Mouse (Mus musculus) neural tube, embryonic 14.5 days (tissue): Measurements from ENCODE around the gene BC049715. TPM values are rescaled to one million over a fixed set of nuclear protein-coding genes. Genes with fewer than 3 reads are reported as not detected.

ENCODE experiments used
- ATAC-seq: fragments of 200-750 bp; cut with Nextera tagmentation; 2 replicates; pipeline ENCODE4 v1.8.0; 2017; ENCODE audit warnings: low read depth, mild to moderate bottlenecking, moderate TSS enrichment, moderate library complexity
- H3K27ac ChIP-seq: fragments of 300-500 bp; sonication (generic); 2 replicates; pipeline ENCODE4 v1.5.1; 2014; ENCODE audit warnings: low read depth, mild to moderate bottlenecking, control low read depth, low read length, moderate library complexity, mixed read lengths
- H3K27me3 ChIP-seq: fragments of 300-500 bp; sonication (generic); 2 replicates; pipeline ENCODE4 v1.6.1; 2014; ENCODE audit warnings: low read length; ENCODE audit not compliant: control insufficient read depth, insufficient read depth
- H3K36me3 ChIP-seq: fragments of 300-500 bp; sonication (generic); 2 replicates; pipeline ENCODE4 v1.6.1; 2014; ENCODE audit warnings: low read length, mixed read lengths; ENCODE audit not compliant: control insufficient read depth, insufficient read depth
- H3K4me1 ChIP-seq: fragments of 300-500 bp; sonication (generic); 2 replicates; pipeline ENCODE4 v1.6.1; 2014; ENCODE audit warnings: low read length; ENCODE audit not compliant: control insufficient read depth, insufficient read depth
- H3K4me2 ChIP-seq: fragments of 300-500 bp; sonication (generic); 2 replicates; pipeline ENCODE4 v1.6.1; 2014; ENCODE audit warnings: mild to moderate bottlenecking, low read depth, low read length, control low read depth
- H3K4me3 ChIP-seq: fragments of 300-500 bp; sonication (generic); 2 replicates; pipeline ENCODE4 v1.5.1; 2014; ENCODE audit warnings: low read depth, low read length, control low read depth, mixed read lengths
- H3K9ac ChIP-seq: fragments of 300-500 bp; sonication (generic); replicated peaks from 2 replicates; pipeline ENCODE4 v1.6.1; 2014; ENCODE audit warnings: low read depth, mild to moderate bottlenecking, control low read depth, low read length, mixed read lengths
- H3K9me3 ChIP-seq: fragments of 300-500 bp; sonication (generic); 2 replicates; pipeline ENCODE4 v1.6.1; 2016; ENCODE audit warnings: low read length; ENCODE audit not compliant: control insufficient read depth
- WGBS: fragments of 180-500 bp; shearing (Covaris S2); extraction: QIAGEN DNeasy Blood & Tissue Kit; methylation state at CpG from one replicate; pipeline ENCODE4 v1.1.7; 2014; 5-methylcytosine and 5-hydroxymethylcytosine counted together
- polyA plus RNA-seq: library from polyadenylated mRNA; unstranded; fragments of >200 nt; fragmentation: Nextera tagmentation; extraction: Ambion mirVana; gene quantifications from 2 replicates; pipeline ENCODE4 v1.2.1, GENCODE M21; 2014

The BC049715 gene
- polyA plus RNA-seq, 1 experiment from 2014 or later = 1.8 TPM

- Histone ChIP-seq H3K27ac (no peak overlapping the region), H3K36me3 (peaks cover 70% of the 10 kb centered on the region), H3K9me3 (no peaks in the 10 kb centered on the region), H3K27me3 (no peaks in the 10 kb centered on the region), H3K4me3 (no peak overlapping the region), H3K4me1 (no peaks in the 10 kb centered on the region), H3K9ac (no peak overlapping the region), H3K4me2 (no peak overlapping the region)
- 99% methylated on average over 21 of the region's 21 CpGs for WGBS
- ATAC-seq = no peak
Measured at GRCm38 (mm10) chr6:136816826-136817225, 10.6 kb upstream of the BC049715 start.

GRCm38 (mm10) chr6:136817549-136817948 is 9.9 kb upstream of the BC049715 start:
- Histone ChIP-seq H3K9me3 (no peaks in the 10 kb centered on the region), H3K27me3 (no peaks in the 10 kb centered on the region), H3K4me1 (no peaks in the 10 kb centered on the region), H3K9ac (no peak overlapping the region), H3K36me3 (peaks cover 76% of the 10 kb centered on the region), H3K27ac (no peak overlapping the region), H3K4me3 (no peak overlapping the region), H3K4me2 (no peak overlapping the region)
- no peak for ATAC-seq
- WGBS = 93% methylated on average over 3 of the region's 3 CpGs

- no peak for ATAC-seq
- no peaks in the 10 kb centered on the region for H3K27me3 ChIP-seq
- no peak overlapping the region for H3K27ac ChIP-seq
- no peak overlapping the region for H3K9ac ChIP-seq
- WGBS = 98% methylated on average over 21 of the region's 21 CpGs
- no peaks in the 10 kb centered on the region for H3K9me3 ChIP-seq
- H3K4me1 ChIP-seq = no peaks in the 10 kb centered on the region
- no peak overlapping the region for H3K4me2 ChIP-seq
- no peak overlapping the region for H3K4me3 ChIP-seq
- peaks cover 71% of the 10 kb centered on the region for H3K36me3 ChIP-seq
Measured at GRCm38 (mm10) chr6:136820381-136820780, 7.0 kb upstream of the BC049715 start.

GRCm38 (mm10) chr6:136821086-136821485 is 6.3 kb upstream of the BC049715 start:
- no peak overlapping the region for H3K27ac ChIP-seq
- H3K4me1 ChIP-seq = no peaks in the 10 kb centered on the region

GRCm38 (mm10) chr6:136824987-136825386 is 2.4 kb upstream of the BC049715 start:
- 96% methylated on average over 8 of the region's 8 CpGs for WGBS

More at GRCm38 (mm10) chr6:136821086-136821485, 6.3 kb upstream of the BC049715 start:
- no peaks in the 10 kb centered on the region for H3K27me3 ChIP-seq
- H3K9ac ChIP-seq = no peak overlapping the region
- H3K4me3 ChIP-seq = no peak overlapping the region
- H3K9me3 ChIP-seq = no peaks in the 10 kb centered on the region
- peaks cover 69% of the 10 kb centered on the region for H3K36me3 ChIP-seq
- ATAC-seq = no peak
- H3K4me2 ChIP-seq = no peak overlapping the region
- 92% methylated on average over 18 of the region's 18 CpGs for WGBS

GRCm38 (mm10) chr6:136827116-136827515 is 310 bp upstream of the BC049715 start:
- H3K4me3 ChIP-seq = peak overlapping the region; percentile 100
- H3K9ac ChIP-seq = peak overlapping the region; percentile 82
- peaks cover 17% of the 10 kb centered on the region for H3K36me3 ChIP-seq
- no peak for ATAC-seq
- 25% methylated on average over 7 of the region's 7 CpGs for WGBS
- no peaks in the 10 kb centered on the region for H3K27me3 ChIP-seq
- H3K4me2 ChIP-seq = peak overlapping the region; percentile 79
- no peak overlapping the region for H3K27ac ChIP-seq
- no peaks in the 10 kb centered on the region for H3K9me3 ChIP-seq
- peaks cover 8% of the 10 kb centered on the region; the same call in 1 of the 2 replicates for H3K4me1 ChIP-seq

More at GRCm38 (mm10) chr6:136824987-136825386, 2.4 kb upstream of the BC049715 start:
- Histone ChIP-seq H3K27ac (no peak overlapping the region), H3K9ac (no peak overlapping the region), H3K4me3 (no peak overlapping the region), H3K9me3 (no peaks in the 10 kb centered on the region), H3K4me1 (peaks cover 8% of the 10 kb centered on the region; the same call in 1 of the 2 replicates), H3K4me2 (no peak overlapping the region), H3K27me3 (no peaks in the 10 kb centered on the region), H3K36me3 (peaks cover 37% of the 10 kb centered on the region)
- no peak for ATAC-seq

- under 1% methylated on average over 45 of the region's 45 CpGs for WGBS
- Histone ChIP-seq H3K9ac (peak within 1 kb of the TSS; percentile 82), H3K27ac (peak within 1 kb of the TSS; percentile 86), H3K4me2 (peak within 1 kb of the TSS; percentile 79), H3K27me3 (no peaks in the 10 kb centered on the region), H3K36me3 (peaks cover 10% of the 10 kb centered on the region), H3K9me3 (no peaks in the 10 kb centered on the region), H3K4me1 (peaks cover 8% of the 10 kb centered on the region; the same call in 1 of the 2 replicates), H3K4me3 (peak within 1 kb of the TSS; percentile 100)
- ATAC-seq = peak; percentile 100
Measured at GRCm38 (mm10) chr6:136827881-136828561, 595 bp downstream of the BC049715 start, which contains the start of gene Wbp11. Wbp11 (minus strand) TSS chr6:136828233.

- no peaks in the 10 kb centered on the region for H3K9me3 ChIP-seq
- H3K4me2 ChIP-seq = peak overlapping the region; percentile 57
- peak overlapping the region; percentile 86 for H3K27ac ChIP-seq
- no peaks in the 10 kb centered on the region for H3K27me3 ChIP-seq
- H3K4me3 ChIP-seq = peak overlapping the region; percentile 100
- peaks cover 8% of the 10 kb centered on the region; the same call in 1 of the 2 replicates for H3K4me1 ChIP-seq
- WGBS = 35% methylated on average over 4 of the region's 4 CpGs
- peaks cover 10% of the 10 kb centered on the region for H3K36me3 ChIP-seq
- H3K9ac ChIP-seq = peak overlapping the region; percentile 50
- no peak for ATAC-seq
Measured at GRCm38 (mm10) chr6:136828681-136829080, 1.3 kb downstream of the BC049715 start.

- ATAC-seq = no peak
- 87% methylated on average over 5 of the region's 5 CpGs for WGBS
- no peak overlapping the region for H3K4me3 ChIP-seq
Measured at GRCm38 (mm10) chr6:136831712-136832111, 4.3 kb downstream of the BC049715 start.

More at GRCm38 (mm10) chr6:136831712-136832111, 4.3 kb downstream of the BC049715 start:
- Histone ChIP-seq H3K4me1 (peaks cover 4% of the 10 kb centered on the region; the same call in 1 of the 2 replicates), H3K36me3 (no peaks in the 10 kb centered on the region), H3K4me2 (no peak overlapping the region), H3K27me3 (no peaks in the 10 kb centered on the region), H3K9ac (no peak overlapping the region), H3K9me3 (no peaks in the 10 kb centered on the region), H3K27ac (no peak overlapping the region)
